In the genomic region with DNA sequence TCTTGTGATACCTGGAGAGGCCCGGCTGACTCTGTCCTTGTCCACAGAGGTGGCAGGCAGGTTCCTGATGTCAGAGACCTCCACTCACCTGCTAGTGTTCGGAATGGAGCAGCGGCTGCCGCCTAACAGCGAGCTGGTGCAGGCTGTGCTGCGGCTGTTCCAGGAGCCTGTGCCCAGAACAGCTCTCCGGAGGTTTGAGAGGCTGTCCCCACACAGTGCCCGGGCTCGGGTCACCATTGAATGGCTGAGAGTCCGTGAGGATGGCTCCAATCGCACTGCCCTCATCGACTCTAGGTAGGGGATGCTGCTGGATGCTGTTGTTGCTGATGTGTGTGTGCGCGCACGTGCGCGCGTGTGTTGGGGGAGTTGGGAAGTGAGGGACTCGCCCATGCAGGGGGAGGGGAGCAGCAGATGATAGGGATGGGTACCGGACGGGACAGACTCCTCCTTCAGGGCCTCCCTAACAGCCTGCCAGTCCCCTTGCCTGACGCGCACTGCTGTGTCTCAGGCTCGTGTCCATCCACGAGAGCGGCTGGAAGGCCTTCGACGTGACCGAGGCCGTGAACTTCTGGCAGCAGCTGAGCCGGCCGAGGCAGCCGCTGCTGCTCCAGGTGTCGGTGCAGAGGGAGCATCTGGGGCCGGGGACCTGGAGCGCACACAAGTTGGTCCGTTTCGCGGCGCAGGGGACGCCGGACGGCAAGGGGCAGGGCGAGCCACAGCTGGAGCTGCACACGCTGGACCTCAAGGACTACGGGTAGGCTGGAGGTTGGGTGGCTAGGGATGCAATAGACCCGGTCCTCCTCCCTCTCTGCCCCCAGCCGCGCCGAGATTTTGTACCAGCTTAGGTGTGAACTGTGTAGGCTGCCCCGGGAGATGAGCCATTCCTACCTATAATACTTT, we compare ENCODE assay signal across 13 mouse cellular contexts. TPM values are rescaled to one million over a fixed set of nuclear protein-coding genes. Genes with fewer than 3 reads are reported as not detected.
A peak's percentile ranks its signal among the peaks of the same experiment; 100 is the strongest.
DNase-seq lines count a peak whose midpoint lies in the region; ATAC-seq and TF ChIP-seq lines count a peak whose summit lies in the region.
"Not testable (repeated sequence)": the region's sequence is repeated elsewhere in the genome, so short reads cannot be mapped to it uniquely, and the experiment has no call there.
"Had no signal": no experiment of that assay in that cellular context is flagged by ENCODE, and none has a peak within 500 bp of the region (broad histone marks: within the 10 kb centered on the region; RNA-seq: fewer than 3 reads in every experiment).

No protein-coding gene starts in this region.

- H3K4me1 ChIP-seq in embryonic facial prominence, embryonic 13.5 days; hindbrain, embryonic 13.5 days (replicated peaks); lung, postnatal 0 days (ENCODE audit: insufficient read depth, low read depth, low read length); midbrain, postnatal 0 days (ENCODE audit: insufficient read depth, low read length); stomach, embryonic 16.5 days (ENCODE audit: control insufficient read depth, insufficient read depth, low read length): not testable (repeated sequence)

- H3K27me3 ChIP-seq in embryonic facial prominence, embryonic 13.5 days = peaks cover 40% of the 10 kb centered on the region
- peaks cover 39% of the 10 kb centered on the region for H3K27me3 ChIP-seq in hindbrain, embryonic 13.5 days
- peaks cover 13% of the 10 kb centered on the region; the same call in 1 of the 2 replicates for H3K27me3 ChIP-seq in lung, postnatal 0 days (replicated peaks; ENCODE audit: insufficient read depth, low read length)
- H3K27me3 ChIP-seq in midbrain, postnatal 0 days (ENCODE audit: insufficient read depth, low read length) = peaks cover 17% of the 10 kb centered on the region; the same call in 1 of the 2 replicates
- peaks cover 20% of the 10 kb centered on the region for H3K27me3 ChIP-seq in stomach, embryonic 16.5 days (ENCODE audit: control insufficient read depth, insufficient read depth, low read length)

- H3K4me3 ChIP-seq in embryonic facial prominence, embryonic 13.5 days = peak overlapping the region; percentile 27
- H3K4me3 ChIP-seq in hindbrain, embryonic 13.5 days = peak overlapping the region; percentile 27
- H3K4me3 ChIP-seq in lung, postnatal 0 days (ENCODE audit: low read depth, low read length) = not testable (repeated sequence)
- peak overlapping the region; percentile 23 for H3K4me3 ChIP-seq in midbrain, postnatal 0 days (ENCODE audit: low read depth, low read length)
- H3K4me3 ChIP-seq in stomach, embryonic 16.5 days (replicated peaks; ENCODE audit: low read length) = peak overlapping the region; percentile 14; the same call in 1 of the 2 replicates

- DNase-seq in adrenal gland, adult (ENCODE audit: inconsistent age in 2 of 2, low spot score in 1 of 2) = peak; percentile 55 to 80
- peak; percentile 32 to 44 for DNase-seq in kidney, postnatal 4 days
- DNase-seq in lung, postnatal 0 days (ENCODE audit: low spot score); midbrain, postnatal 0 days (ENCODE audit: low spot score): not testable (repeated sequence)

- not testable (repeated sequence) for TF ChIP-seq CTCF in lung, postnatal 0 days (IDR thresholded peaks at IDR 0.05); midbrain, postnatal 0 days (IDR thresholded peaks at IDR 0.05)

- peak overlapping the region; percentile 54 for H3K4me2 ChIP-seq in embryonic facial prominence, embryonic 13.5 days
- peak overlapping the region; percentile 46 for H3K4me2 ChIP-seq in hindbrain, embryonic 13.5 days
- H3K4me2 ChIP-seq in lung, postnatal 0 days (replicated peaks; ENCODE audit: low read depth, low read length) = not testable (repeated sequence)
- peak overlapping the region; percentile 21 for H3K4me2 ChIP-seq in midbrain, postnatal 0 days (ENCODE audit: low read depth, low read length, poor library complexity, severe bottlenecking)
- H3K4me2 ChIP-seq in stomach, embryonic 16.5 days (ENCODE audit: low read depth, low read length) = peak overlapping the region; percentile 35; the same call in 1 of the 2 replicates

- ATAC-seq in embryonic facial prominence, embryonic 13.5 days (ENCODE audit: insufficient number of reproducible peaks, insufficient read depth, low FRiP score, low TSS enrichment, low read depth) = peak; percentile 60; the same call in 1 of the 2 replicates
- peak; percentile 6 for ATAC-seq in granulocyte monocyte progenitor cell, adult 5-6 weeks (replicated peaks; ENCODE audit: poor library complexity, severe bottlenecking)
- ATAC-seq in hindbrain, embryonic 13.5 days (ENCODE audit: low FRiP score) = 0 out of 2 replicates have a peak, but pooled peaks have one; percentile 46
- peak; percentile 17 for ATAC-seq in lung, postnatal 0 days
- ATAC-seq in midbrain, postnatal 0 days (ENCODE audit: low FRiP score) = peak; percentile 26; the same call in 1 of the 2 replicates
- ATAC-seq in stomach, embryonic 16.5 days (ENCODE audit: insufficient read depth, low FRiP score) = peak; percentile 12; the same call in 1 of the 2 replicates

- WGBS in embryonic facial prominence, embryonic 13.5 days = 8% methylated on average over 49 of the region's 51 CpGs
- 4% methylated on average over 50 of the region's 51 CpGs for WGBS in hindbrain, embryonic 13.5 days
- WGBS in lung, postnatal 0 days = 5% methylated on average over 37 of the region's 51 CpGs
- 7% methylated on average over 44 of the region's 51 CpGs for WGBS in midbrain, postnatal 0 days
- WGBS in stomach, embryonic 16.5 days = 6% methylated on average over 49 of the region's 51 CpGs

- H3K9me3 ChIP-seq in embryonic facial prominence, embryonic 13.5 days; hindbrain, embryonic 13.5 days; lung, postnatal 0 days (ENCODE audit: low read length); midbrain, postnatal 0 days (ENCODE audit: low read length); stomach, embryonic 16.5 days (replicated peaks; ENCODE audit: control insufficient read depth, low read length): not testable (repeated sequence)

- H3K36me3 ChIP-seq in embryonic facial prominence, embryonic 13.5 days; hindbrain, embryonic 13.5 days; lung, postnatal 0 days (ENCODE audit: insufficient read depth, low read length); midbrain, postnatal 0 days (ENCODE audit: insufficient read depth, low read length); stomach, embryonic 16.5 days (ENCODE audit: control insufficient read depth, insufficient read depth, low read length): not testable (repeated sequence)

- H3K27ac ChIP-seq in embryonic facial prominence, embryonic 13.5 days; hindbrain, embryonic 13.5 days; lung, postnatal 0 days (ENCODE audit: low read length); midbrain, postnatal 0 days (ENCODE audit: low read depth, low read length); stomach, embryonic 16.5 days (ENCODE audit: low read length): not testable (repeated sequence)

- H3K9ac ChIP-seq in embryonic facial prominence, embryonic 13.5 days = peak overlapping the region; percentile 36; the same call in 1 of the 2 replicates
- peak overlapping the region; percentile 13; the same call in 1 of the 2 replicates for H3K9ac ChIP-seq in hindbrain, embryonic 13.5 days
- H3K9ac ChIP-seq in lung, postnatal 0 days (replicated peaks; ENCODE audit: low read depth); midbrain, postnatal 0 days (replicated peaks; ENCODE audit: low read length, poor library complexity, severe bottlenecking); stomach, embryonic 16.5 days (ENCODE audit: low read length): not testable (repeated sequence)

- TF ChIP-seq EP300 in lung, postnatal 0 days (IDR thresholded peaks at IDR 0.05) = not testable (repeated sequence)

RNA-seq across cellular contexts. Expression of a gene that starts 1.4 kb away (rescaled TPM):
- 0.11 and 0.48 TPM in 2 replicates for polyA plus RNA-seq in embryonic facial prominence, embryonic 13.5 days (2015; fragmentation: Nextera tagmentation; extraction: Ambion mirVana)
- not detected in 2 replicates for total RNA-seq in granulocyte monocyte progenitor cell, adult 5-6 weeks (2014; fragmentation: Nextera tagmentation)
- total RNA-seq in granulocyte monocyte progenitor cell, adult 5-6 weeks (2017) = not detected in 2 replicates
- polyA plus RNA-seq in hindbrain, embryonic 13.5 days (2015; fragmentation: Nextera tagmentation; extraction: Ambion mirVana) = 0.26 and 0.63 TPM in 2 replicates
- polyA plus RNA-seq in lung, postnatal 0 days (2015; fragmentation: Nextera tagmentation; extraction: Ambion mirVana) = 0.16 TPM in 1 of 2 replicates, not detected in the other
- total RNA-seq in midbrain, postnatal 0 days (2014; rRNA removed) = 3.0 and 12.8 TPM in 2 replicates
- polyA plus RNA-seq in midbrain, postnatal 0 days (2015; fragmentation: Nextera tagmentation; extraction: Ambion mirVana) = 7.7 and 8.6 TPM in 2 replicates
- polyA plus RNA-seq in stomach, embryonic 16.5 days (2015; fragmentation: Nextera tagmentation; extraction: Ambion mirVana) = 0.35 TPM in 1 of 2 replicates, not detected in the other
- total RNA-seq: gastrocnemius, postnatal 10 days; heart, postnatal 36 days; monocyte, adult 5-6 weeks had no signal
- polyA plus RNA-seq: erythroblast, embryonic 14.5 days; liver, embryonic 14.5 days had no signal

RNA-seq across cellular contexts. Expression of a gene that starts 9.8 kb away (rescaled TPM):
- 98.7 and 109 TPM in 2 replicates for polyA plus RNA-seq in embryonic facial prominence, embryonic 13.5 days (2015; fragmentation: Nextera tagmentation; extraction: Ambion mirVana)
- 48.7 and 53.2 TPM in 2 replicates for total RNA-seq in granulocyte monocyte progenitor cell, adult 5-6 weeks (2014; fragmentation: Nextera tagmentation)
- total RNA-seq in granulocyte monocyte progenitor cell, adult 5-6 weeks (2017) = 27.8 and 28.4 TPM in 2 replicates
- polyA plus RNA-seq in hindbrain, embryonic 13.5 days (2015; fragmentation: Nextera tagmentation; extraction: Ambion mirVana) = 74.1 and 78.7 TPM in 2 replicates
- 51.9 and 57.5 TPM in 2 replicates for polyA plus RNA-seq in lung, postnatal 0 days (2015; fragmentation: Nextera tagmentation; extraction: Ambion mirVana)
- total RNA-seq in midbrain, postnatal 0 days (2014; rRNA removed) = 48.5 and 50.5 TPM in 2 replicates
- polyA plus RNA-seq in midbrain, postnatal 0 days (2015; fragmentation: Nextera tagmentation; extraction: Ambion mirVana) = 60.5 and 63.7 TPM in 2 replicates
- polyA plus RNA-seq in stomach, embryonic 16.5 days (2015; fragmentation: Nextera tagmentation; extraction: Ambion mirVana) = 99.6 and 105 TPM in 2 replicates

RNA-seq across cellular contexts. Expression of a gene that starts 40.5 kb away (rescaled TPM):
- 1.6 and 2.1 TPM in 2 replicates for polyA plus RNA-seq in embryonic facial prominence, embryonic 13.5 days (2015; fragmentation: Nextera tagmentation; extraction: Ambion mirVana)
- 1.5 TPM in 1 of 2 replicates, not detected in the other for total RNA-seq in granulocyte monocyte progenitor cell, adult 5-6 weeks (2014; fragmentation: Nextera tagmentation)
- total RNA-seq in granulocyte monocyte progenitor cell, adult 5-6 weeks (2017) = 0.47 TPM in 1 of 2 replicates, not detected in the other
- polyA plus RNA-seq in hindbrain, embryonic 13.5 days (2015; fragmentation: Nextera tagmentation; extraction: Ambion mirVana) = 0.23 and 0.58 TPM in 2 replicates
- 1.1 and 2.1 TPM in 2 replicates for polyA plus RNA-seq in lung, postnatal 0 days (2015; fragmentation: Nextera tagmentation; extraction: Ambion mirVana)
- 0.38 TPM in 1 of 2 replicates, not detected in the other for total RNA-seq in midbrain, postnatal 0 days (2014; rRNA removed)
- polyA plus RNA-seq in midbrain, postnatal 0 days (2015; fragmentation: Nextera tagmentation; extraction: Ambion mirVana) = 0.41 and 0.42 TPM in 2 replicates
- 4.0 and 4.2 TPM in 2 replicates for polyA plus RNA-seq in stomach, embryonic 16.5 days (2015; fragmentation: Nextera tagmentation; extraction: Ambion mirVana)
- total RNA-seq: monocyte, adult 5-6 weeks had no signal

RNA-seq across cellular contexts. Expression of a gene that starts 43.4 kb away (rescaled TPM):
- 36.0 and 42.7 TPM in 2 replicates for polyA plus RNA-seq in embryonic facial prominence, embryonic 13.5 days (2015; fragmentation: Nextera tagmentation; extraction: Ambion mirVana)
- 18.0 and 23.5 TPM in 2 replicates for total RNA-seq in granulocyte monocyte progenitor cell, adult 5-6 weeks (2014; fragmentation: Nextera tagmentation)
- 29.5 and 29.8 TPM in 2 replicates for total RNA-seq in granulocyte monocyte progenitor cell, adult 5-6 weeks (2017)
- 29.6 and 31.6 TPM in 2 replicates for polyA plus RNA-seq in hindbrain, embryonic 13.5 days (2015; fragmentation: Nextera tagmentation; extraction: Ambion mirVana)
- 21.2 and 22.6 TPM in 2 replicates for polyA plus RNA-seq in lung, postnatal 0 days (2015; fragmentation: Nextera tagmentation; extraction: Ambion mirVana)
- 12.8 and 15.3 TPM in 2 replicates for total RNA-seq in midbrain, postnatal 0 days (2014; rRNA removed)
- polyA plus RNA-seq in midbrain, postnatal 0 days (2015; fragmentation: Nextera tagmentation; extraction: Ambion mirVana) = 20.7 and 24.2 TPM in 2 replicates
- 34.9 and 36.5 TPM in 2 replicates for polyA plus RNA-seq in stomach, embryonic 16.5 days (2015; fragmentation: Nextera tagmentation; extraction: Ambion mirVana)

RNA-seq across cellular contexts. Expression of a gene that starts 47.8 kb away (rescaled TPM):
- 13.6 and 13.7 TPM in 2 replicates for polyA plus RNA-seq in embryonic facial prominence, embryonic 13.5 days (2015; fragmentation: Nextera tagmentation; extraction: Ambion mirVana)
- 29.5 and 36.9 TPM in 2 replicates for total RNA-seq in granulocyte monocyte progenitor cell, adult 5-6 weeks (2014; fragmentation: Nextera tagmentation)
- 14.8 and 16.1 TPM in 2 replicates for total RNA-seq in granulocyte monocyte progenitor cell, adult 5-6 weeks (2017)
- 1.5 and 1.8 TPM in 2 replicates for polyA plus RNA-seq in hindbrain, embryonic 13.5 days (2015; fragmentation: Nextera tagmentation; extraction: Ambion mirVana)
- polyA plus RNA-seq in lung, postnatal 0 days (2015; fragmentation: Nextera tagmentation; extraction: Ambion mirVana) = 22.7 and 25.1 TPM in 2 replicates
- total RNA-seq in midbrain, postnatal 0 days (2014; rRNA removed) = 4.8 and 6.4 TPM in 2 replicates
- polyA plus RNA-seq in midbrain, postnatal 0 days (2015; fragmentation: Nextera tagmentation; extraction: Ambion mirVana) = 1.3 and 1.7 TPM in 2 replicates
- polyA plus RNA-seq in stomach, embryonic 16.5 days (2015; fragmentation: Nextera tagmentation; extraction: Ambion mirVana) = 29.2 and 35.3 TPM in 2 replicates

Comparison
In these comparisons a context has a peak if more than half of its experiments do, and no peak if none do; other contexts are left out.
1. ATAC-seq: peak in every context shown above with its lines; median percentile 60 in embryonic facial prominence, embryonic 13.5 days; 46 in hindbrain, embryonic 13.5 days; 26 in midbrain, postnatal 0 days; 17 in lung, postnatal 0 days; 12 in stomach, embryonic 16.5 days; 6 in granulocyte monocyte progenitor cell, adult 5-6 weeks.